Mouse (Mus musculus) liver, embryonic 16.5 days (tissue): Measurements from ENCODE around the gene Mypn. TPM values are rescaled to one million over a fixed set of nuclear protein-coding genes. Genes with fewer than 3 reads are reported as not detected.

ENCODE experiments used
- ATAC-seq: fragments of 200-750 bp; cut with Nextera tagmentation; 2 replicates; pipeline ENCODE4 v1.8.0; 2017; ENCODE audit warnings: low read depth, mild to moderate bottlenecking, moderate number of reproducible peaks, moderate library complexity
- H3K27ac ChIP-seq: fragments of 300-500 bp; sonication (generic); 2 replicates; pipeline ENCODE4 v1.5.1; 2014; ENCODE audit warnings: mild to moderate bottlenecking, low read length
- H3K27me3 ChIP-seq: fragments of 300-500 bp; sonication (generic); 2 replicates; pipeline ENCODE4 v1.6.1; 2014; ENCODE audit warnings: low read depth, low read length, mixed read lengths; ENCODE audit not compliant: control insufficient read depth, insufficient read depth
- H3K36me3 ChIP-seq: fragments of 300-500 bp; sonication (generic); 2 replicates; pipeline ENCODE4 v1.6.1; 2014; ENCODE audit warnings: mild to moderate bottlenecking; ENCODE audit not compliant: control insufficient read depth, insufficient read depth
- H3K4me1 ChIP-seq: fragments of 300-500 bp; sonication (generic); 2 replicates; pipeline ENCODE4 v1.6.1; 2014; ENCODE audit warnings: low read depth, low read length, mixed read lengths; ENCODE audit not compliant: control insufficient read depth
- H3K4me2 ChIP-seq: fragments of 300-500 bp; sonication (generic); 2 replicates; pipeline ENCODE4 v1.6.1; 2014; ENCODE audit warnings: low read depth, low read length, mixed read lengths
- H3K4me3 ChIP-seq: fragments of 300-500 bp; sonication (generic); 2 replicates; pipeline ENCODE4 v1.5.1; 2014; ENCODE audit warnings: low read depth, mild to moderate bottlenecking, low read length
- H3K9ac ChIP-seq: fragments of 300-500 bp; sonication (generic); 2 replicates; pipeline ENCODE4 v1.6.1; 2014; ENCODE audit warnings: low read depth, low read length
- H3K9me3 ChIP-seq: fragments of 300-500 bp; sonication (generic); replicated peaks from 2 replicates; pipeline ENCODE4 v1.6.1; 2016; ENCODE audit warnings: low read length; ENCODE audit not compliant: control insufficient read depth
- WGBS: fragments of 180-500 bp; shearing (Covaris S2); extraction: QIAGEN DNeasy Blood & Tissue Kit; methylation state at CpG from one replicate; pipeline ENCODE4 v1.1.7; 2014; ENCODE audit not compliant: insufficient replicate concordance; 5-methylcytosine and 5-hydroxymethylcytosine counted together
- polyA plus RNA-seq: library from polyadenylated mRNA; unstranded; fragments of >200 nt; fragmentation: Nextera tagmentation; extraction: Ambion mirVana; gene quantifications from 2 replicates; pipeline ENCODE4 v1.2.1, GENCODE M21; 2015

Gene Mypn
- polyA plus RNA-seq, 1 experiment from 2014 or later, result 0.41 TPM

- Histone ChIP-seq H3K27ac (no peak overlapping the region), H3K9me3 (no peaks in the 10 kb centered on the region), H3K4me2 (no peak overlapping the region), H3K9ac (no peak overlapping the region), H3K36me3 (no peaks in the 10 kb centered on the region), H3K4me1 (no peaks in the 10 kb centered on the region), H3K4me3 (no peak overlapping the region), H3K27me3 (no peaks in the 10 kb centered on the region)
- no peak for ATAC-seq
- 62% methylated on average over 6 of the region's 6 CpGs for WGBS
Measured at GRCm38 (mm10) chr10:63132356-63132755, 71.4 kb downstream of the Mypn start.

GRCm38 (mm10) chr10:63130500-63130899 is 73.3 kb downstream of the Mypn start:
- H3K9ac ChIP-seq, result no peak overlapping the region
- ATAC-seq, result no peak
- no peaks in the 10 kb centered on the region for H3K4me1 ChIP-seq
- H3K36me3 ChIP-seq, result no peaks in the 10 kb centered on the region
- no peaks in the 10 kb centered on the region for H3K9me3 ChIP-seq
- no peak overlapping the region for H3K4me3 ChIP-seq
- 66% methylated on average over 7 of the region's 7 CpGs for WGBS
- no peaks in the 10 kb centered on the region for H3K27me3 ChIP-seq
- H3K27ac ChIP-seq, result no peak overlapping the region
- H3K4me2 ChIP-seq, result no peak overlapping the region

- H3K27me3 ChIP-seq, result no peaks in the 10 kb centered on the region
- no peak for ATAC-seq
- H3K36me3 ChIP-seq, result no peaks in the 10 kb centered on the region
- H3K4me2 ChIP-seq, result no peak overlapping the region
- H3K9me3 ChIP-seq, result no peaks in the 10 kb centered on the region
- WGBS, result 58% methylated on average over 7 of the region's 7 CpGs
- no peak overlapping the region for H3K4me3 ChIP-seq
- H3K9ac ChIP-seq, result no peak overlapping the region
- no peak overlapping the region for H3K27ac ChIP-seq
- H3K4me1 ChIP-seq, result no peaks in the 10 kb centered on the region
Measured at GRCm38 (mm10) chr10:63128256-63128655, 75.5 kb downstream of the Mypn start.

- Histone ChIP-seq H3K4me1 (no peaks in the 10 kb centered on the region), H3K9ac (no peak overlapping the region), H3K4me3 (no peak overlapping the region), H3K27me3 (no peaks in the 10 kb centered on the region), H3K9me3 (no peaks in the 10 kb centered on the region), H3K27ac (no peak overlapping the region), H3K36me3 (no peaks in the 10 kb centered on the region), H3K4me2 (no peak overlapping the region)
- no peak for ATAC-seq
- 69% methylated on average over 6 of the region's 6 CpGs for WGBS
Measured at GRCm38 (mm10) chr10:63127156-63127555, 76.6 kb downstream of the Mypn start.

- no peak for ATAC-seq
- no peaks in the 10 kb centered on the region for H3K36me3 ChIP-seq
- 57% methylated on average over 4 of the region's 4 CpGs for WGBS
Measured at GRCm38 (mm10) chr10:63126116-63126515, 77.6 kb downstream of the Mypn start.

GRCm38 (mm10) chr10:63125343-63125742 is 78.4 kb downstream of the Mypn start:
- no peak overlapping the region for H3K4me3 ChIP-seq
- ATAC-seq, result no peak
- 45% methylated on average over 11 of the region's 11 CpGs for WGBS

More at GRCm38 (mm10) chr10:63126116-63126515, 77.6 kb downstream of the Mypn start:
- H3K9ac ChIP-seq, result no peak overlapping the region
- H3K9me3 ChIP-seq, result no peaks in the 10 kb centered on the region
- no peak overlapping the region for H3K4me2 ChIP-seq
- no peaks in the 10 kb centered on the region for H3K27me3 ChIP-seq
- no peak overlapping the region for H3K4me3 ChIP-seq
- H3K4me1 ChIP-seq, result no peaks in the 10 kb centered on the region
- no peak overlapping the region for H3K27ac ChIP-seq

GRCm38 (mm10) chr10:63124016-63124415 is 79.7 kb downstream of the Mypn start:
- no peak for ATAC-seq
- H3K4me3 ChIP-seq, result no peak overlapping the region
- no peaks in the 10 kb centered on the region for H3K4me1 ChIP-seq
- no peak overlapping the region for H3K9ac ChIP-seq
- no peaks in the 10 kb centered on the region for H3K36me3 ChIP-seq
- no peak overlapping the region for H3K27ac ChIP-seq
- no peaks in the 10 kb centered on the region for H3K9me3 ChIP-seq
- 78% methylated on average over 10 of the region's 10 CpGs for WGBS
- H3K27me3 ChIP-seq, result no peaks in the 10 kb centered on the region
- no peak overlapping the region for H3K4me2 ChIP-seq

More at GRCm38 (mm10) chr10:63125343-63125742, 78.4 kb downstream of the Mypn start:
- no peaks in the 10 kb centered on the region for H3K4me1 ChIP-seq
- H3K36me3 ChIP-seq, result no peaks in the 10 kb centered on the region
- no peaks in the 10 kb centered on the region for H3K9me3 ChIP-seq
- no peak overlapping the region for H3K9ac ChIP-seq
- no peaks in the 10 kb centered on the region for H3K27me3 ChIP-seq
- H3K27ac ChIP-seq, result no peak overlapping the region
- no peak overlapping the region for H3K4me2 ChIP-seq

GRCm38 (mm10) chr10:63123141-63123540 is 80.6 kb downstream of the Mypn start:
- WGBS, result 58% methylated on average over 8 of the region's 8 CpGs
- H3K4me1 ChIP-seq, result no peaks in the 10 kb centered on the region
- no peaks in the 10 kb centered on the region for H3K27me3 ChIP-seq

GRCm38 (mm10) chr10:63122516-63122915 is 81.2 kb downstream of the Mypn start:
- H3K4me2 ChIP-seq, result no peak overlapping the region
- 31% methylated on average over 8 of the region's 8 CpGs for WGBS

More at GRCm38 (mm10) chr10:63123141-63123540, 80.6 kb downstream of the Mypn start:
- Histone ChIP-seq H3K4me2 (no peak overlapping the region), H3K9me3 (no peaks in the 10 kb centered on the region), H3K27ac (no peak overlapping the region), H3K36me3 (no peaks in the 10 kb centered on the region), H3K4me3 (no peak overlapping the region), H3K9ac (no peak overlapping the region)
- ATAC-seq, result no peak

More at GRCm38 (mm10) chr10:63122516-63122915, 81.2 kb downstream of the Mypn start:
- H3K9me3 ChIP-seq, result no peaks in the 10 kb centered on the region
- no peaks in the 10 kb centered on the region for H3K4me1 ChIP-seq
- H3K4me3 ChIP-seq, result no peak overlapping the region
- ATAC-seq, result peak; percentile 75
- no peaks in the 10 kb centered on the region for H3K36me3 ChIP-seq
- H3K27me3 ChIP-seq, result no peaks in the 10 kb centered on the region
- H3K27ac ChIP-seq, result no peak overlapping the region
- no peak overlapping the region for H3K9ac ChIP-seq
